Mouse (Mus musculus): ENCODE data around the gene Krit1.

- TF ChIP-seq GATA1 (IDR thresholded peaks at IDR 0.05; ENCODE audit: low read length) (no peak), TAL1 (IDR thresholded peaks at IDR 0.05; ENCODE audit: low read length) (no peak)
Observed at GRCm38 (mm10) chr5:3834107-3834506, 31.1 kb downstream of the Krit1 start.

All from erythroblast, embryonic 14.5 days (primary cell).